Mouse (Mus musculus) brain, embryonic 14.5 days (tissue): Measurements from ENCODE around the gene Ccl7. TPM values are rescaled to one million over a fixed set of nuclear protein-coding genes. Genes with fewer than 3 reads are reported as not detected.

Experiments
- DNase-seq: peaks from one replicate; pipeline ENCODE4 v3.0.0-alpha.2; 2011; ENCODE audit warnings: low read depth
- CTCF ChIP-seq: fragments of 200-500 bp; IDR thresholded peaks from 2 replicates; pipeline ENCODE4 v1.5.1; 2012; ENCODE audit warnings: inconsistent platforms, mild to moderate bottlenecking, moderate library complexity, borderline replicate concordance; ENCODE audit not compliant: insufficient read depth, insufficient read length; ENCODE audit errors: extremely low read depth
- POLR2A ChIP-seq: fragments of 200-500 bp; IDR thresholded peaks from 2 replicates; pipeline ENCODE4 v1.6.1; 2012; ENCODE audit warnings: mild to moderate bottlenecking, inconsistent platforms, borderline replicate concordance; ENCODE audit not compliant: poor library complexity, insufficient read depth, insufficient read length, severe bottlenecking; ENCODE audit errors: extremely low read depth
- polyA plus RNA-seq: library from polyadenylated mRNA; depleted of rRNA; stranded (reverse); fragments of >200 nt; gene quantifications from 2 replicates; pipeline ENCODE4 v1.2.3, GENCODE M21; 2012

The Ccl7 gene
- polyA plus RNA-seq, 1 experiment: 0.40 TPM

DNA sequence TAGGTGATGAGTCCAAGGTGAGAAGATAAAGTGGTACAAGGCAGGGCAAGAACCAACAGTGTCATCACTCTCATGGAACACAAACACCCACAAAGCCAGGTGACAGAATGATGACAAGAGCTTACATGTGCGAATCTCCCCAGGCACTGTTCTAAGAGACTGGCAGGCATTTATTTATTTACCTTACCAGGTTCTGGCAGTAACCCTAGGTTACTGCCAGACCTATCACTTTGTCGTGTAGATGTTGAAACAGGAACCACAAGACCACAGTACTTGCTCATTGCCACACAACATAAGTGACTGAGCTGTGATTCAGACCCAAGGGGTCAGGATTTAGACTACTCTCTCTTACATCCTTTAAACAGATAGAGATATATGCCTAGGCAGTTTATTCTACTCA, 30.4 kb upstream of the Ccl7 start:
- TF ChIP-seq CTCF: no peak
- no peak for TF ChIP-seq POLR2A

DNA sequence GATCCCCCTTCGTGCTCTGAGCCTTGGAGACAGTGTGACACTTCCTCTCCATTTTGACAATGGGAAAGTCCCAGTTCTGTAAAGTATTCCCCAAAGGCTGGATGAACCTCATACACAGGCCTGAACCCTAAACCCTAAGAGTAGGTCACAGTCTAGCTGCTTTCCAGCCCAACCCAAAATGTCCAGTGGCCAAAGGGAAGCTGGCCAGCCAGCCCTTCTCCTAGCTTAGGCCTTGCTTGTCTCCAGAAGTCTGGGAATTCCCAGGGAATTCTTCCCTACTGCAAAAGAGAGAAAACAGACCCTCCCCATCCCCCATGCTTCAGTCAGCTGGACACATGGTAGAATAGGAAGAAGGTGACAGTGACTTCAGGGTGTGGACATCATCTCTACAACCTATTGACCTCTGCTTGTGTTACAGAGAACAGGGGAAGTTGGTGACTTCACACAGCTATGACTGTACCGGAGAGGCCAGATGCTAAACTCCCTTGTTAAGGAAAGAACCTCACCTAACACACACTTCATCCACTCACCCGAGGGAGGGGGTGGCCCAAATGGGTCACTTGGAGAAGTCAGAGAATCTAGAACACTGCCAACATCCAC, 29.2 kb upstream of the Ccl7 start:
- TF ChIP-seq POLR2A: no peak
- TF ChIP-seq CTCF: no peak
- no peak for DNase-seq

More for the DNA sequence above, 30.4 kb upstream of the Ccl7 start:
- no peak for DNase-seq

DNA sequence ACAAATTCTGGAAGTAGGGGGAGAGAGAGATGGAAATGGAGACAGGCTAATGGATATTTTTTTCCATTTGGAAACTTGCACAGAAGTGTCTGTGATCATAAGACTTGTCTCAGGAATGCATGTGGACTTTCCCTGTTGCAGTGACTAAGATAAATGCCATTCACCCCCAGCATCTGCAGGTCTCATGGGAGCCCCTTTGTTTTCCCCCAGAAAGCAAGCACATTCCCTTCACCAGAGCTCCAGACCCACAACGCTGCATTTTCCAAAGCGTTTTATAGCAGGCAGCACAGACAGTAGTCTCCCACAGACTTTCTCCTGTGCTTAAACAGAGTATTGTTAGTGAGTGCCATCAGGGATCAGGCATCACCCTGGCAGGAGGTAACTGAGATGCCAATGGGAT, 26.1 kb upstream of the Ccl7 start:
- DNase-seq: no peak
- TF ChIP-seq POLR2A: no peak
- no peak for TF ChIP-seq CTCF

- no peak for DNase-seq
- no peak for TF ChIP-seq CTCF
- no peak for TF ChIP-seq POLR2A
Observed at GRCm38 (mm10) chr11:82019793-82020192, 25.7 kb upstream of the Ccl7 start.

- no peak for DNase-seq
- no peak for TF ChIP-seq POLR2A
- no peak for TF ChIP-seq CTCF
Observed at GRCm38 (mm10) chr11:82021406-82021805, 24.1 kb upstream of the Ccl7 start.

DNA sequence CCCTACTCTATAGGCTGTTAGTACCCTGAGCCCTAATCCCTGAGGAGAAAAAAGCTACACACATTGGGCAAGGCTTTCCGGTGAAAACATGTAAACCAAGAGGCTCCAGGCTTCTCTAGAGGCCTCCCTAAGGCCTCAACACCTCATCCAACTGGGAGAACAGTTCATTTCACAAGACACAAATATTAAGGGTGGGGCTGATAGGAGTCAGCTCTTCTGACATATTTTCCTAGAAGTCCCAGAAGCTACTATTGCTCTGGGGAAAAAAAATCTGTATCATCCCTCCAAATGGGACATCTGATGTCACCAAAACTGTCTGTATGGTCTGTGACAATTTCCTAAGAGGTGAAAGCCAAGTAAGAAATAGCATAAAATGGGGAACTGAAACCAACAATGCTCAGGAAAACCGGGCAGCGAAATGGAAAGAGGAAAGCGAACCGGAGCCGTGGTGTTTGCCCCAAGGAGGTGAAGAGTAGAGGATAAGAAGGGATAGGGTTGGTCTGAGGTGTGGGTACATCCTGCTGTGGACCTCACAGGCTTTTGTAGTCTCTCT, 22.9 kb upstream of the Ccl7 start:
- DNase-seq: no peak
- TF ChIP-seq CTCF (no peak), POLR2A (no peak)

DNA sequence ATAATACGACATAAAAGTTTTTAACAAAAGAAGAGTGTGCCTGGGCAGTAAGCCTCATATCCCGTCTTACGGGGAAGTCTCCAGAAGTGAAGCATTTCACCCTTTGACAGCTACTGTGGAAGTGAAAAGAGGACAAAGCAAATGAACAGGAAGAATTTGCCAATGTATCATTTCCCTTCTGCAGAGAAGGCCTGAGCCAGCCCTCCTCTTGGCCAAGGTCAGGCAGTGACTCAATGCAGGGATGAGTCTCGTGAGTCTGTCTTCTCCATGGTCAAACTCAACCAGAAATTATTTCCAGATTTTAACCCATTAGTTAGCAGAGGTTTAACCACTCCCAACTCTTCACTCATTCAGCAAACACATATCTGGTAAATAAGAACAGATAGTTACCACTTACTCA, 21.7 kb upstream of the Ccl7 start:
- TF ChIP-seq POLR2A (no peak), CTCF (no peak)
- DNase-seq: no peak

GRCm38 (mm10) chr11:82030171-82030570, 15.3 kb upstream of the Ccl7 start:
- TF ChIP-seq CTCF (no peak), POLR2A (no peak)
- DNase-seq: no peak

GRCm38 (mm10) chr11:82032136-82032535, 13.4 kb upstream of the Ccl7 start:
- no peak for DNase-seq
- TF ChIP-seq CTCF: no peak
- TF ChIP-seq POLR2A: no peak

DNA sequence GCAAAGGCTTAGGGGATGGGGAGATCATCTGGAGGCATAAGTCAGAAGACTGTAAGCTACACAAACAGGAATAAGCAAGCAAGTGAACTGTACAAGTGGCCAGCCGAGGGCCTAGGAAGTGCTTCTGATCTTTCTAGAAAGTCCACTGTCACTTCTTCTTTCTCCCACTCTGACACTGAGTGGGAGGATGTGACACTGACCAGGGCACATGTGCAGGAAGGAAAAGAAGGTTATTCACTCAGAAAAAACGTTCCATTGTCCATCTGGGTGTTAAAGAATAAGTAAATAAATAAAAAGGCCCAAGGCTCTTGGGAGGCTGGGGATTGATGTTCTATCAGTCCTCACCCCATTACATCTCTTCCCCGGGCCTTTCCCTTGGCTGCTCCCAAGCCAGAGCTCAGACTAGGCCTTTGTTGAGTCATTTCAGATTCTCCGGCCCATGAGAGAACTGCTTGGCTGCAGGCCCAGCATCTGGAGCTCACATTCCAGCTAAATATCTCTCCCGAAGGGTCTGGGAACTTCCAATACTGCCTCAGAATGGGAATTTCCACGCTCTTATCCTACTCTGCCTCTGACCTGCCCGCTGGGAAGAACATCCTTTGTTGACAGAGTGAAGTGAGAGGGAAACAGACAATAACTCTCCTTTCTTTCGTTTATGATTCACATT, 12.7 kb upstream of the Ccl7 start:
- no peak for TF ChIP-seq POLR2A
- TF ChIP-seq CTCF: no peak
- DNase-seq: peak; percentile 68

DNA sequence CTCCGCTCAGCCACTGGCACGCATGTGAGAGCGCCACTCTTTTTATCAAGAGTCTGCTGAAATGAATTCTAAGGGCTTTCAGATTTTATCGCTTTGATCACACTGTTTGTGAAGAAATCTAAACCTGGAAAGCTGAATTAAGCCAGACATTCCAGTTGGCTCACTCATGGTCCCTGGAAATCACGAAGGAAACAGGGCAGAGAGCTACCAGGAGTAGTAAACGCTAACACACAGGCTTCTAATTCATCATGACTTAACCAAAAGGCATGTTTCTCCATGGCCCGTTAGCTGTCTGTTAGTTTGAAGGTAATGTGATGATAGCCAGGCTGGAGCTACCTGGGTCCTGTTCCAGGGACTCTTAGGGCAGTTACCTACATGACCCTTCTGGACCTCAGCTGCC, 11.1 kb upstream of the Ccl7 start:
- no peak for DNase-seq
- TF ChIP-seq CTCF (no peak), POLR2A (no peak)

GRCm38 (mm10) chr11:82035356-82035755, 10.2 kb upstream of the Ccl7 start, which contains the start of gene Ccl2:
Gene Ccl2, plus strand, starts transcription at chr11:82035571.
- peak; percentile 83 for DNase-seq
- no peak for TF ChIP-seq CTCF
- TF ChIP-seq POLR2A: no peak
